Mouse (Mus musculus): ENCODE results near the gene Mboat2.

Mboat2 gene

GRCm38 (mm10) chr12:24948344-24948743 lies 117.7 kb downstream of the Mboat2 start:
- peak; percentile 48 to 50 for DNase-seq (ENCODE audit: low spot score in 2 of 2)

- no peak for DNase-seq (ENCODE audit: low spot score in 2 of 2)
These were observed 119.8 kb downstream of the Mboat2 start for GRCm38 (mm10) chr12:24950376-24951046.

GRCm38 (mm10) chr12:24952147-24952546 lies 121.5 kb downstream of the Mboat2 start:
- peak; percentile 55 to 74 for DNase-seq (ENCODE audit: low spot score in 2 of 2)

- no peak for DNase-seq (ENCODE audit: low spot score in 2 of 2)
These were observed 124.5 kb downstream of the Mboat2 start for GRCm38 (mm10) chr12:24955137-24955536.

- DNase-seq (ENCODE audit: low spot score in 2 of 2) = no peak
These were observed 127.8 kb downstream of the Mboat2 start for GRCm38 (mm10) chr12:24958526-24958925.

GRCm38 (mm10) chr12:24961821-24962220 lies 131.1 kb downstream of the Mboat2 start:
- no peak for DNase-seq (ENCODE audit: low spot score in 2 of 2)

GRCm38 (mm10) chr12:24962362-24962967 lies 131.8 kb downstream of the Mboat2 start:
- no peak for DNase-seq (ENCODE audit: low spot score in 2 of 2)

- DNase-seq (ENCODE audit: low spot score in 2 of 2) = no peak
These were observed 132.8 kb downstream of the Mboat2 start for GRCm38 (mm10) chr12:24963393-24964022.

GRCm38 (mm10) chr12:24965406-24965805 lies 134.7 kb downstream of the Mboat2 start:
- DNase-seq (ENCODE audit: low spot score in 2 of 2) = peak; percentile 69 to 82

- no peak for DNase-seq (ENCODE audit: low spot score in 2 of 2)
These were observed 135.4 kb downstream of the Mboat2 start for GRCm38 (mm10) chr12:24966046-24966445.

GRCm38 (mm10) chr12:24971490-24972200 lies 141.0 kb downstream of the Mboat2 start:
- DNase-seq (ENCODE audit: low spot score in 2 of 2) = no peak

- no peak for DNase-seq (ENCODE audit: low spot score in 2 of 2)
These were observed 142.0 kb downstream of the Mboat2 start for GRCm38 (mm10) chr12:24972371-24973350.

GRCm38 (mm10) chr12:24973586-24973985 lies 142.9 kb downstream of the Mboat2 start:
- no peak for DNase-seq (ENCODE audit: low spot score in 2 of 2)

GRCm38 (mm10) chr12:24974446-24975114 lies 143.9 kb downstream of the Mboat2 start, which contains the start of gene Kidins220:
Gene Kidins220 (plus strand): TSS chr12:24974925.
- peak; percentile 97 for DNase-seq (ENCODE audit: low spot score in 2 of 2)

GRCm38 (mm10) chr12:24975115-24975733 lies 144.5 kb downstream of the Mboat2 start:
- DNase-seq (ENCODE audit: low spot score in 2 of 2) = peak; percentile 80 to 81

- DNase-seq (ENCODE audit: low spot score in 2 of 2) = no peak
These were observed 154.5 kb downstream of the Mboat2 start for GRCm38 (mm10) chr12:24985226-24985625.

- DNase-seq (ENCODE audit: low spot score in 2 of 2) = no peak
These were observed 164.7 kb downstream of the Mboat2 start for GRCm38 (mm10) chr12:24995350-24995749.

GRCm38 (mm10) chr12:25005350-25005749 lies 174.7 kb downstream of the Mboat2 start:
- DNase-seq (ENCODE audit: low spot score in 2 of 2) = no peak

- DNase-seq (ENCODE audit: low spot score in 2 of 2) = peak in 1 of 2 experiments; percentile 15
These were observed 179.3 kb downstream of the Mboat2 start for GRCm38 (mm10) chr12:25009957-25010356.

GRCm38 (mm10) chr12:25010416-25010815 lies 179.7 kb downstream of the Mboat2 start:
- no peak for DNase-seq (ENCODE audit: low spot score in 2 of 2)
